Mouse (Mus musculus) C2C12 (cell line): ENCODE measurements around the gene Gna13.
A peak's percentile ranks its signal among the peaks of the same experiment; 100 is the strongest.

Experiments used
- CEBPB ChIP-seq: IDR thresholded peaks from one replicate; pipeline ENCODE4 v1.6.1; 2011; ENCODE audit warnings: low read depth, mild to moderate bottlenecking, control low read depth, moderate library complexity
- CTCF ChIP-seq: IDR thresholded peaks from one replicate; pipeline ENCODE4 v1.5.1; 2011; ENCODE audit not compliant: control insufficient read depth, insufficient read depth, insufficient read length
- FOSL1 ChIP-seq: IDR thresholded peaks from one replicate; pipeline ENCODE4 v1.8.0; 2011; ENCODE audit warnings: mild to moderate bottlenecking, low read length; ENCODE audit not compliant: poor library complexity, insufficient read depth, severe bottlenecking
- MAX ChIP-seq: IDR thresholded peaks from one replicate; pipeline ENCODE4 v1.6.1; 2011; ENCODE audit warnings: mild to moderate bottlenecking, control low read depth
- MYOD1 ChIP-seq: IDR thresholded peaks from one replicate; pipeline ENCODE4 v1.6.1; 2011; ENCODE audit warnings: low read depth; ENCODE audit not compliant: control insufficient read depth, insufficient read length
- MYOG ChIP-seq: IDR thresholded peaks from one replicate; pipeline ENCODE4 v1.6.1; 2011; ENCODE audit not compliant: control insufficient read depth, insufficient read length; ENCODE audit errors: extremely low read depth
- USF1 ChIP-seq: IDR thresholded peaks from one replicate; pipeline ENCODE4 v1.6.1; 2011; ENCODE audit warnings: low read depth, mild to moderate bottlenecking, control low read depth, moderate library complexity

DNA sequence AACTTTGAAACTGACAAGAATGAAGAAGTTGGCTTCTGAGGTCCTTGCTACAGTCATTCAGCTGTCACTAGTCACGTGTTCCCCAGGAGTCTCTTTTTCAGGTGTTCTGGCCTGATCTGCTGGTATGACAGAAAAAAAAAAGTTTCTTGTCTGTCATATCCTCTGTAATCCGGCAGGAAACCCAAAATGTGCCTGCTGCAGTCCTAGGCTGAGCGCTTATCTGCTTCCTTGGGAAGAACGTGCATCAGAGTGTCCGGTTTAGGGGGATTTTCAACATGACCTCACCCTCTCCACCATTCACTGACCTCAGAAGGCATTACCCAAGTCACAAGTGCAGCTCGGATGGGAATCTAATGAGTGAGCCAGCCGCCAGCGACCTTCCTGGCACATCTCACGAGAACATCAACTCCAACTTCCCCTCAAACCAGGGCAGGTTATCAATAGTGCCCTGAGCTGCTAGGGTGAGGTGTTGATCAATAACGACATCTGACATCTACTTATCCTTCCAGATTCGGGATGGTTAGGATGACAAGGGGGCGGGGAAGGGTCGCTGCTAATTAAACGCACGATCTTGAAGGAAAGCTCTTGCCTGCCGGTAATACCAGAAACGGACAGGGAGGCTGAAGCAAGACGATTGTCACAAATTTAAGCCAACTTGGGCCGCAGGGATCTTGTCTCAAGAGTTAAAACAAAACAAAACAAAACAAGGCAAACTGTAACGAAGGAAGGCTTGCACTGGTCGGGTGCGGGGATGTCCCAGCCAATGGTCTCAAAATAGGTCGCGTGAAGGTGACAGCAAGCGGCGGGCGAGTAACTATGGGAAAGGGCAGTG lies 784 bp upstream of the Gna13 start:
- TF ChIP-seq CTCF (no peak), MYOG (no peak), CEBPB (no peak), MYOD1 (no peak), USF1 (peak; percentile 31), MAX (no peak), FOSL1 (no peak)
